Mouse (Mus musculus): Measurements from ENCODE around the gene Cul5. TPM values are rescaled to one million over a fixed set of nuclear protein-coding genes. Genes with fewer than 3 reads are reported as not detected.

The Cul5 gene
- polyA plus RNA-seq, 1 experiment from 2014 or later = 20.2 TPM

GRCm38 (mm10) chr9:53666665-53667019 is 3.2 kb downstream of the Cul5 start:
- Histone ChIP-seq H3K4me1 (replicated peaks; ENCODE audit: control insufficient read depth, insufficient read depth, low read length) (peaks cover 4% of the 10 kb centered on the region; the same call in 1 of the 2 replicates), H3K36me3 (ENCODE audit: control insufficient read depth, insufficient read depth) (no peaks in the 10 kb centered on the region), H3K9me3 (ENCODE audit: control insufficient read depth) (no peaks in the 10 kb centered on the region), H3K27me3 (replicated peaks; ENCODE audit: control insufficient read depth, insufficient read depth, low read length) (no peaks in the 10 kb centered on the region), H3K9ac (ENCODE audit: low read depth, low read length) (peak overlapping the region; percentile 99), H3K4me3 (ENCODE audit: low read depth, low read length) (peak overlapping the region; percentile 94), H3K27ac (ENCODE audit: low read depth, low read length) (peak overlapping the region; percentile 97), H3K4me2 (replicated peaks; ENCODE audit: low read depth) (peak overlapping the region; percentile 85)
- no peak for TF ChIP-seq CTCF (IDR thresholded peaks at IDR 0.05; ENCODE audit: low read depth)
- under 1% methylated on average over 28 of the region's 28 CpGs for WGBS
- ATAC-seq = no peak; the same call in 1 of the 2 replicates

DNA sequence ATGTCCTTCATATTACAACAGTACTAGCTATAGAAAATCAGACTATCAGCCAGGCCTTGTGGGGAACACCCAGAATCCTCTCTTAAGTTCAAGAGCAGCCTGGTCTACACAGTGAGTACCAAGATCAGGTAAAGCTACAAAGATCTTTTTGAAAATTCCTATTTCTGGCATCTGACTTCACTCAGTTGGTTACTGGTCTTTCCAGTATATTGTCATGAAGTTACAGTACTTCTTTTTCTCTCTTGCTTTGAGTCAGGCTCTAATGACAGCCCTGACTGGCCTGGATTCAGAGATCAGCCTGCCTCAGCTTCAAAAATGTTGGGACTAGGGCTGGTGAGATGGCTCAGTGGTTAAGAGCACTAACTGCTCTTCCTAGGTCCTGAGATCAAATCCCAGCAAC is 4.4 kb downstream of the Cul5 start:
- TF ChIP-seq CTCF (IDR thresholded peaks at IDR 0.05; ENCODE audit: low read depth) = no peak
- H3K27me3 ChIP-seq (replicated peaks; ENCODE audit: control insufficient read depth, insufficient read depth, low read length) = no peaks in the 10 kb centered on the region
- H3K27ac ChIP-seq (ENCODE audit: low read depth, low read length) = no peak overlapping the region
- H3K9ac ChIP-seq (ENCODE audit: low read depth, low read length) = no peak overlapping the region
- no peaks in the 10 kb centered on the region for H3K36me3 ChIP-seq (ENCODE audit: control insufficient read depth, insufficient read depth)
- no peak overlapping the region for H3K4me3 ChIP-seq (ENCODE audit: low read depth, low read length)
- peak overlapping the region; percentile 85; the same call in 1 of the 2 replicates for H3K4me2 ChIP-seq (replicated peaks; ENCODE audit: low read depth)
- no peaks in the 10 kb centered on the region for H3K9me3 ChIP-seq (ENCODE audit: control insufficient read depth)
- peaks cover 4% of the 10 kb centered on the region; the same call in 1 of the 2 replicates for H3K4me1 ChIP-seq (replicated peaks; ENCODE audit: control insufficient read depth, insufficient read depth, low read length)
- no peak for ATAC-seq

GRCm38 (mm10) chr9:53664819-53665218 is 5.0 kb downstream of the Cul5 start:
- no peak overlapping the region for H3K4me2 ChIP-seq (replicated peaks; ENCODE audit: low read depth)
- no peak for TF ChIP-seq CTCF (IDR thresholded peaks at IDR 0.05; ENCODE audit: low read depth)
- H3K4me1 ChIP-seq (replicated peaks; ENCODE audit: control insufficient read depth, insufficient read depth, low read length) = peaks cover 4% of the 10 kb centered on the region; the same call in 1 of the 2 replicates
- 71% methylated on average over 2 of the region's 2 CpGs for WGBS
- H3K27ac ChIP-seq (ENCODE audit: low read depth, low read length) = no peak overlapping the region
- H3K36me3 ChIP-seq (ENCODE audit: control insufficient read depth, insufficient read depth) = no peaks in the 10 kb centered on the region
- H3K27me3 ChIP-seq (replicated peaks; ENCODE audit: control insufficient read depth, insufficient read depth, low read length) = no peaks in the 10 kb centered on the region
- no peak overlapping the region for H3K4me3 ChIP-seq (ENCODE audit: low read depth, low read length)
- ATAC-seq = no peak
- H3K9ac ChIP-seq (ENCODE audit: low read depth, low read length) = no peak overlapping the region
- H3K9me3 ChIP-seq (ENCODE audit: control insufficient read depth) = no peaks in the 10 kb centered on the region

GRCm38 (mm10) chr9:53634796-53635195 is 35.0 kb downstream of the Cul5 start:
- ATAC-seq = no peak
- Histone ChIP-seq H3K36me3 (ENCODE audit: control insufficient read depth, insufficient read depth) (peaks cover 56% of the 10 kb centered on the region), H3K9me3 (ENCODE audit: control insufficient read depth) (no peaks in the 10 kb centered on the region), H3K4me3 (ENCODE audit: low read depth, low read length) (no peak overlapping the region), H3K4me2 (replicated peaks; ENCODE audit: low read depth) (no peak overlapping the region), H3K27ac (ENCODE audit: low read depth, low read length) (no peak overlapping the region), H3K9ac (ENCODE audit: low read depth, low read length) (no peak overlapping the region), H3K27me3 (replicated peaks; ENCODE audit: control insufficient read depth, insufficient read depth, low read length) (no peaks in the 10 kb centered on the region), H3K4me1 (replicated peaks; ENCODE audit: control insufficient read depth, insufficient read depth, low read length) (no peaks in the 10 kb centered on the region)
- 94% methylated on average over 6 of the region's 6 CpGs for WGBS
- TF ChIP-seq CTCF (IDR thresholded peaks at IDR 0.05; ENCODE audit: low read depth) = no peak

GRCm38 (mm10) chr9:53615246-53615645 is 54.6 kb downstream of the Cul5 start:
- WGBS = 76% methylated on average over 8 of the region's 8 CpGs
- Histone ChIP-seq H3K27ac (ENCODE audit: low read depth, low read length) (no peak overlapping the region), H3K36me3 (ENCODE audit: control insufficient read depth, insufficient read depth) (peaks cover 42% of the 10 kb centered on the region), H3K4me3 (ENCODE audit: low read depth, low read length) (no peak overlapping the region), H3K9ac (ENCODE audit: low read depth, low read length) (no peak overlapping the region), H3K27me3 (replicated peaks; ENCODE audit: control insufficient read depth, insufficient read depth, low read length) (no peaks in the 10 kb centered on the region), H3K9me3 (ENCODE audit: control insufficient read depth) (no peaks in the 10 kb centered on the region), H3K4me1 (replicated peaks; ENCODE audit: control insufficient read depth, insufficient read depth, low read length) (no peaks in the 10 kb centered on the region), H3K4me2 (replicated peaks; ENCODE audit: low read depth) (no peak overlapping the region)
- no peak for ATAC-seq
- TF ChIP-seq CTCF (IDR thresholded peaks at IDR 0.05; ENCODE audit: low read depth) = 0 out of 2 replicates have a peak, but pooled peaks have one; percentile 3

GRCm38 (mm10) chr9:53614286-53614685 is 55.5 kb downstream of the Cul5 start:
- no peak overlapping the region for H3K27ac ChIP-seq (ENCODE audit: low read depth, low read length)
- H3K27me3 ChIP-seq (replicated peaks; ENCODE audit: control insufficient read depth, insufficient read depth, low read length) = no peaks in the 10 kb centered on the region
- H3K36me3 ChIP-seq (ENCODE audit: control insufficient read depth, insufficient read depth) = peaks cover 33% of the 10 kb centered on the region
- H3K9me3 ChIP-seq (ENCODE audit: control insufficient read depth) = no peaks in the 10 kb centered on the region
- no peak for ATAC-seq
- H3K4me3 ChIP-seq (ENCODE audit: low read depth, low read length) = no peak overlapping the region
- TF ChIP-seq CTCF (IDR thresholded peaks at IDR 0.05; ENCODE audit: low read depth) = no peak
- 80% methylated on average over 4 of the region's 4 CpGs for WGBS
- H3K4me2 ChIP-seq (replicated peaks; ENCODE audit: low read depth) = no peak overlapping the region
- no peaks in the 10 kb centered on the region for H3K4me1 ChIP-seq (replicated peaks; ENCODE audit: control insufficient read depth, insufficient read depth, low read length)
- no peak overlapping the region for H3K9ac ChIP-seq (ENCODE audit: low read depth, low read length)
